8 mouse cellular contexts compared by ENCODE assay signal in the genomic region with DNA sequence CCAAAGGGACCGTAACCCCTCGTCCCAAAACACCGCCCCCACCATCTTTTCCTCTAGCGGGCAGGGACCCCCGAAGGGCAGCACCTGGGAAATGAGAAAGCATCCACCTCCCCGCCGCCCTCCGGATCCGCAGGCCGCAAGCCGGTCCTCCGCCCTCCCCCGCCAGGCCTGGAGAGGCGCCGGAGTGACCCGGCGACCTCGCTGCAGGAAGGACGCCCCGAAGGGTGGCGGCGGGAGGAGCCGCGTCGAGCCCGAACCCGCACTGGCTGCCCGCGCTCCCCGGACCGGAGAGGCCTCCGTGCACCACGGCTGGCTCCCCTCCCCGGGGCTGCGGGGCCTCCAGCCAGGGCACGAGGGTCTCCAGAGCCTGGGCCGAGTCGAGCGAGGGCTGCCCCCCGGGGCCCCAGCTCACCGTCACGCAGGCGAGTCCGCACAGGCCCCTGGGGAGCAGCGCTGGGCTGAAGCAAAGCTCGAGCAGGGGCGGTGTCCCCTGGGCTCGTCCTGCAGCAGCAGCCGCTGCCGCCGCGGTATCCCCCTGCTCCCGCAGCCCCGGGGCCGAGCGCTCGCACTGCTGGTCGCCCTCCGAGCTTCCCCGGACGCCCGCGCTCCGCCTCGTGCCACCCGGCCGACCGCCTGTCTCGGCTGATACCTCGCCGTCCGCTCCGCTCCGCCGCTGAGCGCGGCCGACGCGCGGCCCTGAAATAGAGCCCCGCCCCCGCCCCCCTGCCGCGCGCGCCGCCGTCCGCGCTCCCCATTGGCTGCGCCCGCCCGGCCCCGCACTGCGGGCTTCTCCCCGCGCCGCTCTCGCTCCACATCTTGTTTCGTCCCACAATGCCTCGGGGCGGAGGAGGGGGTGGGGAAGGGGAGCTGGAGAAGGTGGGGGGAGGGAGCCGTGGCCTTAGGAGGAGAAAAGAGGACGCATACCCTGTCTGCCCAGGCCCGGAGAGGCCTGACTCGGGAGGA. TPM values are rescaled to one million over a fixed set of nuclear protein-coding genes. Genes with fewer than 3 reads are reported as not detected.
DNase-seq lines count a peak whose midpoint lies in the region; ATAC-seq lines count a peak whose summit lies in the region.

A gene (minus strand): TSS at position 703 of the 963 bp plus-strand sequence.

- H3K4me2 ChIP-seq in intestine, embryonic 14.5 days (ENCODE audit: low read length), result peak within 1 kb of the TSS; percentile 81

- peak within 1 kb of the TSS; percentile 94 for H3K9ac ChIP-seq in intestine, embryonic 14.5 days (ENCODE audit: low read length)

- H3K4me1 ChIP-seq in intestine, embryonic 14.5 days (replicated peaks; ENCODE audit: control insufficient read depth, insufficient read depth, low read length), result peaks cover 24% of the 10 kb centered on the region

- ATAC-seq in intestine, embryonic 14.5 days (replicated peaks; ENCODE audit: low FRiP score, low TSS enrichment, low read depth), result peak; percentile 95

- H3K27ac ChIP-seq in intestine, embryonic 14.5 days (ENCODE audit: low read depth), result peak within 1 kb of the TSS; percentile 89

- H3K27me3 ChIP-seq in intestine, embryonic 14.5 days (replicated peaks; ENCODE audit: control insufficient read depth, insufficient read depth, low read length), result no peaks in the 10 kb centered on the region

- peak within 1 kb of the TSS; percentile 93 for H3K4me3 ChIP-seq in intestine, embryonic 14.5 days (ENCODE audit: low read depth, low read length)

- intact Hi-C loops in gastrocnemius, postnatal 36 days (cut with DNase I), result loop anchor here (2.0 kb wide), 1 partner anchor 60 kb away; a partner anchor contains a TSS
- intact Hi-C loops in left cerebral cortex, postnatal 25 days (cut with DNase I), result loop anchor here (1.0 to 5.0 kb wide), 3 partner anchors 60 to 730 kb away; a partner anchor contains a TSS

- peak; percentile 93 for DNase-seq in adrenal gland, postnatal 10 days
- peak; percentile 95 for DNase-seq in embryo, embryonic 11.5 days (ENCODE audit: low read depth, low spot score)
- peak; percentile 69 to 82 for DNase-seq in gastrocnemius, postnatal 36 days
- peak; percentile 89 for DNase-seq in intestine, embryonic 14.5 days (ENCODE audit: low spot score)
- peak; percentile 88 to 93 for DNase-seq in left cerebral cortex, postnatal 25 days (ENCODE audit: low spot score in 2 of 2)
- DNase-seq in mesoderm, embryonic 11.5 days (ENCODE audit: low read depth, low spot score), result peak; percentile 96
- peak; percentile 79 to 84 for DNase-seq in right cerebral cortex, postnatal 36 days (ENCODE audit: low spot score in 2 of 2)
- DNase-seq in urinary bladder, postnatal 4 days (ENCODE audit: low spot score in 2 of 2), result peak; percentile 87

- WGBS in intestine, embryonic 14.5 days, result under 1% methylated on average over 92 of the region's 107 CpGs

- peaks cover 18% of the 10 kb centered on the region for H3K36me3 ChIP-seq in intestine, embryonic 14.5 days (ENCODE audit: control insufficient read depth, insufficient read depth, low read length)

- no peaks in the 10 kb centered on the region for H3K9me3 ChIP-seq in intestine, embryonic 14.5 days (ENCODE audit: control insufficient read depth, low read length)

RNA-seq across cellular contexts. Expression of the gene that starts here (rescaled TPM):
- 100 to 1,000 TPM; 124 to 136 TPM for total RNA-seq in adrenal gland, postnatal 10 days (2021)
- total RNA-seq in gastrocnemius, postnatal 36 days (2021), result 100 to 1,000 TPM; 157 to 161 TPM
- polyA plus RNA-seq in intestine, embryonic 14.5 days (2014; fragmentation: Nextera tagmentation; extraction: Ambion mirVana), result 14.1 and 20.4 TPM in 2 replicates
- total RNA-seq in left cerebral cortex, postnatal 25 days (2021), result 100 to 1,000 TPM; 580 to 594 TPM

Comparison
In these comparisons a context has a peak if more than half of its experiments do, and no peak if none do; other contexts are left out.
1. Peak in every context shown above with its lines: DNase-seq, ATAC-seq, H3K4me3 ChIP-seq and H3K27ac ChIP-seq.